Mouse (Mus musculus): ENCODE measurements around the gene Zfp84. TPM values are rescaled to one million over a fixed set of nuclear protein-coding genes. Genes with fewer than 3 reads are reported as not detected.

Gene Zfp84
- polyA plus RNA-seq, 1 experiment, result 10.1 TPM

DNA sequence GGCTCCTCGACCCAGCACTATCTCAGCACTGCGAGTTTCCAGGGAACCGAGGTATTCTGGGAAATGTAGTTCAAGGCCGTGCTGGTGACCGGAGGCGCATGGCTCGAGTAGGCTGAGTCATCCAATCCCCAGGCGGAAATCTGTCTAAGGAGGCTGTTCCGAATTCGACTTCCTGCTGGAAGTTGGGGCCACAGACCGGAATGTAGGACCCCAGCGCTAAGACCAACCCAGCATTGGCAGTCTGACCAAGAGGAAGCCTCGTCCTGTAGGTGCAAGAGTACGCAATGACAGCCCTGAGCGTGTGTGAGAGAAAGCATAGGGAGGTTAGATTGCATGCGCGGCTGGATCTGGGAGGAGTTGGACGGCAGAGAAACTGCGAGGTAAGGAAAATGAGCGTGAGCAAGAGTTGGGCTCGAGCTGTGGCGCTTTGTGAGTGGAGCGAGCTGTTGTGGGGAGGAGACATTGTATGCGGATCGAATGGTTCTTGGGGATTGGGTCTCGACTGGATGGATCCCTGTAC, 47.6 kb downstream of the Zfp84 start, which contains the start of gene Zfp790:
Gene Zfp790 (plus strand): TSS at position 205 of the 520 bp plus-strand sequence.
- peak; percentile 54 for DNase-seq (ENCODE audit: low spot score)

DNA sequence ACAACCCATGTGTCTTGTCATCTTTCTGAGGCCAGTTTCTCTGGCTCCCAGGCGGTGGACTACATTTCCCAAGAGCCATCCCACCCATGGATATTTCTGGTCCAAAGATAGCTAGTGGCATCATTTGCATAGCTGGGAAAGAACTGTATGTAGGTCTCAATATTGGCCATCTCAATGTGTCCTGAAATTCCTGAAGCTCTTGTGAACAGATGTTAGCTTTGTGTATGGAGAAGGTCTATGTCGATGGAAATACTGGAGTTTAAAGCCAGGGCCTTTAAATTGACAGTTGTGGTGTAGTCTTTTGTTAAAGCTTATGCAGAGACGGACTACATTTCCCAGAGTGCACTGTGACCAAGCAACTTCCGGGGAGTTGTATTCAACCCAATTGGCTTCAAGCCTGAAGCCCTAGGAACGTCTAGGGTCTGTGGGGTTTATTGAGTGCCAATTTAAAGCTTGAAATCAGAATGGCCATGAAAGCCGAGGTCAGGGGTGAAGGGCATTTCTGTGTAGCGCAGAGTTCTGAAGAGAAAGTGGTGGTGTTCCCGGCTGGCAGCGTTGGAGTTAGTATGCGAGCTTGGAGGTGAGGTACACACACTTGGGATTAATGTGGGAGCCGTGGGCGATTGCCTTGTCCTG, 50.4 kb downstream of the Zfp84 start:
- DNase-seq (ENCODE audit: low spot score), result peak; percentile 29

DNA sequence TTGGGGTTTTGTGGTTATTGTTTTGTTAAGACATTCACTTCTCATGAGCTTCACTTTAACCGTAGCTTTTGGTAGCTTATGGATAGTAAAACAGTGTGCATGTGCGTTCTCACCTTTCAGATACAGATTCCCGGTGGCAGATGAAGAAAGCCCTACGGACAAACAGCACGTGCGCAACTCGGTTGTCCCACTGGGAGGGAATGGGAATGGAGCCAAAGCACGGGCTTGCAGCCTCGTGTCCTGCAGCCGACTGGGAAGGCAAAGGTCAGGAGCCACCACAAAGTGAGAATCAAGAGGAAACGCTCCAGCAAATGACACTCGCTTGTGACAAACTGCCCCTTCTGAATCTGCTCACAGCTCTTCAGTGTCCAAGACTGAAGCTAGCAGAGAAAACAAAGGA, 59.6 kb downstream of the Zfp84 start:
- no peak for DNase-seq (ENCODE audit: low spot score)

Other genes with a start within 250 kb of the Zfp84 start
- gene Sipa1l3, start 249.9 kb upstream of the Zfp84 start, polyA plus RNA-seq (2012; rRNA removed), result 18.4 and 32.6 TPM in 2 replicates
- gene Catsperg2, start 41.5 kb upstream of the Zfp84 start, polyA plus RNA-seq (2012; rRNA removed), result not detected in 2 replicates
- 2.7 and 3.7 TPM in 2 replicates for gene Zfp30, start 15.4 kb downstream of the Zfp84 start, polyA plus RNA-seq (2012; rRNA removed)
- gene Zfp790, start 47.6 kb downstream of the Zfp84 start, polyA plus RNA-seq (2012; rRNA removed), result 8.8 and 9.2 TPM in 2 replicates
- 1.1 and 1.4 TPM in 2 replicates for gene Zfp940, start 85.1 kb downstream of the Zfp84 start, polyA plus RNA-seq (2012; rRNA removed)
- gene Zfp420, start 91.4 kb downstream of the Zfp84 start, polyA plus RNA-seq (2012; rRNA removed), result 7.0 and 8.1 TPM in 2 replicates
- 6.0 and 6.8 TPM in 2 replicates for gene Zfp27, start 138.0 kb downstream of the Zfp84 start, polyA plus RNA-seq (2012; rRNA removed)
- 7.5 and 8.1 TPM in 2 replicates for gene Zfp383, start 139.7 kb downstream of the Zfp84 start, polyA plus RNA-seq (2012; rRNA removed)
- gene Zfp74, start 185.5 kb downstream of the Zfp84 start, polyA plus RNA-seq (2012; rRNA removed), result 7.7 TPM in 2 replicates
- gene Zfp568, start 215.4 kb downstream of the Zfp84 start, polyA plus RNA-seq (2012; rRNA removed), result 8.7 and 9.0 TPM in 2 replicates